Mouse (Mus musculus): ENCODE data around the gene Adam10. TPM values are rescaled to one million over a fixed set of nuclear protein-coding genes. Genes with fewer than 3 reads are reported as not detected.

The Adam10 gene
- polyA plus RNA-seq, 1 experiment from 2014 or later: 61.4 TPM

DNA sequence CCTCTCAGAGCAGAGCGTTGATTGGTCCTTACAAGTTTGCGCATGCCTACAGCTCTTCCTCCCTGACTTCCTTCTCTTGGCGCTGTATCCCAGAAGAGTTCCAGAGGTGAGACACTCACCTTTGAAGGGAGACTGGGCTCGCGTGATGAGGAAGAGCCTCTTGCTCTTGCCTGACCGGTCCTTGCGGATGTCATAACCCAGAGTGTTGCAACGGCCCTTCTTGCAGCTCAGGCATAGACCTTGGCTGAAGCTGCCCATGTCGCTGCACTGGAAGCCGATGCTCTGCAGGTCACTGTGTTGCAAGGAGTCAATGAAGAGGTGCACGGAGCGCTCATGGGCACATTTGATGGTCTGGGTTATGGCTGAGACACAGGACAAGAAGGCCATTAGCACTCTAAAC is 133.8 kb downstream of the Adam10 start:
- Histone ChIP-seq H3K27me3 (ENCODE audit: control insufficient read depth, insufficient read depth, low read length) (no peaks in the 10 kb centered on the region), H3K9me3 (ENCODE audit: control insufficient read depth, low read length) (no peaks in the 10 kb centered on the region), H3K36me3 (ENCODE audit: control insufficient read depth, insufficient read depth, low read length) (no peaks in the 10 kb centered on the region), H3K4me1 (replicated peaks; ENCODE audit: control insufficient read depth, insufficient read depth, low read length) (no peaks in the 10 kb centered on the region; the same call in 1 of the 2 replicates), H3K4me2 (ENCODE audit: low read depth, low read length, severe bottlenecking) (no peak overlapping the region), H3K27ac (ENCODE audit: low read depth, low read length) (no peak overlapping the region), H3K4me3 (ENCODE audit: low read depth, low read length) (no peak overlapping the region), H3K9ac (ENCODE audit: low read length) (no peak overlapping the region)
- ATAC-seq (replicated peaks; ENCODE audit: low FRiP score) (no peak), DNase-seq (ENCODE audit: low spot score) (no peak)
- WGBS: 93% methylated on average over 12 of the region's 12 CpGs

DNA sequence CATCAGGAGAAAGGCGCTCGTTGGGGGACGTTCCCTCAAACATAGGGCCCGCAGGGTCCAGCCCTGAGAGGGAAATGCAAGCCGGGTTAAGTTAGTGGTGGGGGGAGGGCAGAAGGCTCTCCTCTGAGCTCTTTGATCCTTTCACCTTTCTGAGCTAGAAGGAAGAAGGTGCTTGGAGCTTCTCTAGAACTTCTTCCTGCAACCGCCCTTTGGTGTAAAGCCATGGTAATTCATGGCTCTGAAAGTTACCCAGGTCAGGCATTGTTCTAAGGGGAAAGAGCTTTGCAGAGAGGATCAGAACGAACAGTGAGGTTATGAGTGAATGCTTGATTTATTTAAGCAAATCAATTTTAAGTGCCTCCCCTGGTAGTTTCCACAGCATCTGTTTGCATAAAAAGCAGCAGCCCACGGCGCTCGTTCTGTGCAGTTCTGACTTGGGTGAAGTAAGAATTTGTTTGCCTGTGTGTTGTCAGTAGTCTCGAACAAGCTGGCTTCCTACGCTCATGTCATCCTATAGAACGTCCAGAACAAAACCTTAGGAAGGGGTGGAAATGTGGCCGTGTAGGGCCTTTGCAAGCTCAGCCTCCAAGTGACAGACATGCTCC is 138.0 kb downstream of the Adam10 start:
- no peak overlapping the region for H3K4me2 ChIP-seq (ENCODE audit: low read depth, low read length, severe bottlenecking)
- H3K4me3 ChIP-seq (ENCODE audit: low read depth, low read length): no peak overlapping the region
- no peaks in the 10 kb centered on the region for H3K36me3 ChIP-seq (ENCODE audit: control insufficient read depth, insufficient read depth, low read length)
- H3K4me1 ChIP-seq (replicated peaks; ENCODE audit: control insufficient read depth, insufficient read depth, low read length): no peaks in the 10 kb centered on the region; the same call in 1 of the 2 replicates
- no peak overlapping the region for H3K27ac ChIP-seq (ENCODE audit: low read depth, low read length)
- DNase-seq (ENCODE audit: low spot score): no peak
- H3K27me3 ChIP-seq (ENCODE audit: control insufficient read depth, insufficient read depth, low read length): no peaks in the 10 kb centered on the region
- 70% methylated on average over 14 of the region's 14 CpGs for whole genome bisulfite sequencing
- ATAC-seq (replicated peaks; ENCODE audit: low FRiP score): no peak
- no peak overlapping the region for H3K9ac ChIP-seq (ENCODE audit: low read length)
- no peaks in the 10 kb centered on the region for H3K9me3 ChIP-seq (ENCODE audit: control insufficient read depth, low read length)

DNA sequence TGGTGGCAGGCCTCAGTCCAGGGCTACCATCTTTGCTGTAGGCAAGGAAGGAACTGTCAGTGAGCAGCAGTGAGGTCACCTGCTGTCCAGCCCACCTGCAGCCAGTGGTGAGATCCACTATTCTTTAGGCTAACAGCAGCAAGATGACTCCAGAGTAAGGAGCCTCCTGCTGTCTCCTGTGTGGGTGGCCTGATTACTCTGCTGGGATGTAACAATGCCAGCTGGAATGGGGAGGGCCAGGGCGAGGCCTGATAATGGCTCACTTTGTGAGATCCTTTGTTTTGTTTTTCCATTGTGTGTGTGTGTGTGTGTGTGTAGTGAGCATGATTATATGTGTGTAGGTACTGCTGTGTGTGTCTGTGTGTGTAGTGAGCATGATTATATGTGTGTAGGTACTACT is 138.6 kb downstream of the Adam10 start:
- Histone ChIP-seq H3K4me1 (replicated peaks; ENCODE audit: control insufficient read depth, insufficient read depth, low read length) (no peaks in the 10 kb centered on the region; the same call in 1 of the 2 replicates), H3K36me3 (ENCODE audit: control insufficient read depth, insufficient read depth, low read length) (no peaks in the 10 kb centered on the region), H3K9me3 (ENCODE audit: control insufficient read depth, low read length) (no peaks in the 10 kb centered on the region), H3K4me3 (ENCODE audit: low read depth, low read length) (no peak overlapping the region), H3K27me3 (ENCODE audit: control insufficient read depth, insufficient read depth, low read length) (no peaks in the 10 kb centered on the region), H3K9ac (ENCODE audit: low read length) (no peak overlapping the region), H3K27ac (ENCODE audit: low read depth, low read length) (no peak overlapping the region), H3K4me2 (ENCODE audit: low read depth, low read length, severe bottlenecking) (no peak overlapping the region)
- ATAC-seq (replicated peaks; ENCODE audit: low FRiP score) (no peak), DNase-seq (ENCODE audit: low spot score) (no peak)
- 29% methylated on average over 1 of the region's 1 CpGs for WGBS

DNA sequence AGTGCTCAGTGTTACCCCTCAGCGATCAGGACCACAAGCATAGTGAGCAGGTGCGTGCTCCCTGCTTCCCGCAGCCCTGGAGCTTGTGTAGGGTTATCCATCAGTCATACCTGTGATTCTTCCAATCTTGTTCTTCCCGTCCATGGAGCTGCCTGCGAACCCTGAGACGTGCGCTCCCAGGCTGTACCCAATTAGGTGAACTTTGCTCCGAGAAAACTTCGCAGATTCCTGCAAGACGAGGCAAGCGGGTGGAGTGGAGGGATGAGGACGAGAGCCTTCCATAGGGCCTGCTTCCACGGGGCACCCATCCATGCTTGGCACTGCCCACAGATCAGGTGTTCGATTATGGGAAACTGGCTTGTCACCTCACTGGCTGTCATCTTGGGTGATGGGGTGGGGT is 139.9 kb downstream of the Adam10 start:
- Histone ChIP-seq H3K4me2 (ENCODE audit: low read depth, low read length, severe bottlenecking) (no peak overlapping the region), H3K27me3 (ENCODE audit: control insufficient read depth, insufficient read depth, low read length) (no peaks in the 10 kb centered on the region), H3K4me3 (ENCODE audit: low read depth, low read length) (no peak overlapping the region), H3K27ac (ENCODE audit: low read depth, low read length) (no peak overlapping the region), H3K9me3 (ENCODE audit: control insufficient read depth, low read length) (no peaks in the 10 kb centered on the region), H3K9ac (ENCODE audit: low read length) (no peak overlapping the region), H3K36me3 (ENCODE audit: control insufficient read depth, insufficient read depth, low read length) (no peaks in the 10 kb centered on the region), H3K4me1 (replicated peaks; ENCODE audit: control insufficient read depth, insufficient read depth, low read length) (no peaks in the 10 kb centered on the region; the same call in 1 of the 2 replicates)
- no peak for DNase-seq (ENCODE audit: low spot score)
- 88% methylated on average over 14 of the region's 14 CpGs for WGBS
- ATAC-seq (replicated peaks; ENCODE audit: low FRiP score): no peak

DNA sequence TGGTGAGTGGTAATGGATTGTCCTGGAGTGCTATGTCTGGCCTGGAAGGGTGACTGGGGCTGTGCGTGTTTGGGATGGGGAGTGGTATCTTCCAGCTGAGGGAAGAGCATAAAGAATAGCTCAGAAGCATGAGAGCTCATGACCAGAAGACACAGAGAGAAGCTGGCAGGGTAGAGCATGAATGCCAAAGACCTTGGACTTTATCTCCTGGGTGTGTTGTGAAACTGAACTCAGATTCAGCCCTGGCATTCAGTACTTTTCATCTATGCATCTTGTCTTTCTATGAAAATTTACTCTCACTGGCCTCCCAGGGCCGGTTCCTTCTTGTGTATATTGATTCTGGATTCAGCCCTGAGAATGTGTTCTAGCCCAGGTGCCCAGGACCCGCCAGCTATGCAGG is 145.3 kb downstream of the Adam10 start:
- H3K27me3 ChIP-seq (ENCODE audit: control insufficient read depth, insufficient read depth, low read length): no peaks in the 10 kb centered on the region
- no peak overlapping the region for H3K9ac ChIP-seq (ENCODE audit: low read length)
- no peaks in the 10 kb centered on the region for H3K9me3 ChIP-seq (ENCODE audit: control insufficient read depth, low read length)
- no peak for ATAC-seq (replicated peaks; ENCODE audit: low FRiP score)
- no peaks in the 10 kb centered on the region for H3K36me3 ChIP-seq (ENCODE audit: control insufficient read depth, insufficient read depth, low read length)
- no peaks in the 10 kb centered on the region for H3K4me1 ChIP-seq (replicated peaks; ENCODE audit: control insufficient read depth, insufficient read depth, low read length)
- H3K4me2 ChIP-seq (ENCODE audit: low read depth, low read length, severe bottlenecking): no peak overlapping the region
- H3K4me3 ChIP-seq (ENCODE audit: low read depth, low read length): no peak overlapping the region
- no peak for DNase-seq (ENCODE audit: low spot score)
- WGBS: 85% methylated on average over 3 of the region's 3 CpGs
- no peak overlapping the region for H3K27ac ChIP-seq (ENCODE audit: low read depth, low read length)

DNA sequence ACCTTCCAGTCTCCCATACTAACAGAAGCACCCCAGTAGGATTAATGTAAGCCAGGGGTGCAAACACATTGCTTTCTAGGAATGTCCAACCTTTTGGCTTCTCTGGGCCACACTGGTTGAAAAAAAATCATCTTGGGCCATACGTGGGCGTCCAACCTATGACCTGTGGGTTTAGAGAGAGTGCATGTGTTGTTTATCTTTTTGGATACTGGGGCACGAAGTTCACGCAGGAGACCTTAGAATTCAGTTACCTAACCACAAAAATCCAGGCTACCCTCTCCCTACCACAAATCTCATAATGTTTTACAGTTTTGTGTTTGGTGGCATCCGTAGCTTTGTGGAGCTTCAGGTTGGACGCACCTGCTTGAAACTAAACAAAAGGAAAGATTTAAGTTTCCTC is 149.1 kb downstream of the Adam10 start:
- H3K4me3 ChIP-seq (ENCODE audit: low read depth, low read length): no peak overlapping the region
- no peaks in the 10 kb centered on the region for H3K9me3 ChIP-seq (ENCODE audit: control insufficient read depth, low read length)
- 97% methylated on average over 6 of the region's 6 CpGs for WGBS
- H3K36me3 ChIP-seq (ENCODE audit: control insufficient read depth, insufficient read depth, low read length): no peaks in the 10 kb centered on the region
- no peaks in the 10 kb centered on the region for H3K27me3 ChIP-seq (ENCODE audit: control insufficient read depth, insufficient read depth, low read length)
- no peak for ATAC-seq (replicated peaks; ENCODE audit: low FRiP score)
- no peak overlapping the region for H3K4me2 ChIP-seq (ENCODE audit: low read depth, low read length, severe bottlenecking)
- H3K9ac ChIP-seq (ENCODE audit: low read length): no peak overlapping the region
- H3K27ac ChIP-seq (ENCODE audit: low read depth, low read length): no peak overlapping the region
- no peak for DNase-seq (ENCODE audit: low spot score)
- no peaks in the 10 kb centered on the region for H3K4me1 ChIP-seq (replicated peaks; ENCODE audit: control insufficient read depth, insufficient read depth, low read length)

Small RNA genes within 50 kb of the gene (microRNA-seq; reads per million reads assigned to microRNA genes)
- not detected for gene Gm25149 (ENCODE audit: insufficient number of aligned reads)

Other genes with a start within 250 kb of the Adam10 start
- 43.6 and 44.9 TPM in 2 replicates for gene Rnf111, start 175.3 kb upstream of the Adam10 start, polyA plus RNA-seq (2014; fragmentation: Nextera tagmentation; extraction: Ambion mirVana)
- 74.7 and 80.2 TPM in 2 replicates for gene Sltm, start 136.2 kb upstream of the Adam10 start, polyA plus RNA-seq (2014; fragmentation: Nextera tagmentation; extraction: Ambion mirVana)
- gene Gm10642, start 22.7 kb upstream of the Adam10 start, polyA plus RNA-seq (2014; fragmentation: Nextera tagmentation; extraction: Ambion mirVana): 0.45 and 0.56 TPM in 2 replicates
- gene Mindy2, start 21.8 kb upstream of the Adam10 start, polyA plus RNA-seq (2014; fragmentation: Nextera tagmentation; extraction: Ambion mirVana): 11.5 and 12.7 TPM in 2 replicates

All from forebrain, embryonic 11.5 days (tissue).